Mouse (Mus musculus) layer of hippocampus, postnatal 14 days (tissue): ENCODE measurements around the gene Cldn15. TPM values are rescaled to one million over a fixed set of nuclear protein-coding genes. Genes with fewer than 3 reads are reported as not detected.
"Not testable (repeated sequence)": the region's sequence is repeated elsewhere in the genome, so short reads cannot be mapped to it uniquely, and the experiment has no call there.

ENCODE experiments used
- DNase-seq, 2 experiments: peaks; one replicate each; pipeline ENCODE4 v3.0.0; 2021 to 2022; ENCODE audit warnings: low spot score in 2 of 2, mixed read lengths in 1 of 2
- long read RNA-seq, 2 experiments: library from polyadenylated mRNA; stranded (forward); transcript quantifications; one replicate each; pipeline ENCODE4 v2.0.0; 2021
- total RNA-seq, 2 experiments: library from RNA; stranded (reverse); gene quantifications; 2 replicates each; pipeline ENCODE4 v1.2.3; 2021

Gene Cldn15
- total RNA-seq = under 1 TPM in 1 of 2 experiments, not detected in 1; 0.28 TPM
- long read RNA-seq, experiment 1 = 0 reads
- long read RNA-seq, experiment 2 = 0 reads

GRCm38 (mm10) chr5:136966331-136966730 is at the start of gene Cldn15:
Cldn15 (plus strand) TSS chr5:136966616.
- no peak for DNase-seq

- no peak for DNase-seq
Observed at GRCm38 (mm10) chr5:136917613-136918242, 48.7 kb upstream of the Cldn15 start.

GRCm38 (mm10) chr5:136918655-136919472 is 47.6 kb upstream of the Cldn15 start:
- peak; percentile 88 to 90 for DNase-seq

- DNase-seq = no peak
Observed at GRCm38 (mm10) chr5:136919546-136920301, 46.7 kb upstream of the Cldn15 start.

- DNase-seq = no peak
Observed at GRCm38 (mm10) chr5:136922830-136923229, 43.6 kb upstream of the Cldn15 start.

GRCm38 (mm10) chr5:136923751-136924478 is 42.5 kb upstream of the Cldn15 start:
- no peak for DNase-seq

GRCm38 (mm10) chr5:136929073-136929472 is 37.3 kb upstream of the Cldn15 start:
- peak; percentile 81 to 88 for DNase-seq

- DNase-seq = no peak
Observed at GRCm38 (mm10) chr5:136931896-136932295, 34.5 kb upstream of the Cldn15 start.

GRCm38 (mm10) chr5:136932956-136933355 is 33.5 kb upstream of the Cldn15 start:
- DNase-seq = no peak

GRCm38 (mm10) chr5:136933930-136934329 is 32.5 kb upstream of the Cldn15 start:
- no peak for DNase-seq

GRCm38 (mm10) chr5:136935905-136936695 is 30.3 kb upstream of the Cldn15 start:
- no peak for DNase-seq

GRCm38 (mm10) chr5:136936750-136937149 is 29.7 kb upstream of the Cldn15 start:
- no peak for DNase-seq

GRCm38 (mm10) chr5:136937621-136938020 is 28.8 kb upstream of the Cldn15 start:
- DNase-seq = no peak

GRCm38 (mm10) chr5:136939284-136939683 is 27.1 kb upstream of the Cldn15 start:
- no peak for DNase-seq

- DNase-seq = not testable (repeated sequence)
Observed at GRCm38 (mm10) chr5:136940029-136940428, 26.4 kb upstream of the Cldn15 start.

- no peak for DNase-seq
Observed at GRCm38 (mm10) chr5:136940845-136941560, 25.4 kb upstream of the Cldn15 start.

- no peak for DNase-seq
Observed at GRCm38 (mm10) chr5:136942781-136943180, 23.6 kb upstream of the Cldn15 start.

- no peak for DNase-seq
Observed at GRCm38 (mm10) chr5:136943382-136943781, 23.0 kb upstream of the Cldn15 start.

- DNase-seq = no peak
Observed at GRCm38 (mm10) chr5:136945084-136945483, 21.3 kb upstream of the Cldn15 start.
